Mouse (Mus musculus): ENCODE measurements around the gene Ncs1. TPM values are rescaled to one million over a fixed set of nuclear protein-coding genes. Genes with fewer than 3 reads are reported as not detected.

The Ncs1 gene
- polyA plus RNA-seq, 1 experiment: 58.6 TPM

- Histone ChIP-seq H3K27me3 (ENCODE audit: control insufficient read depth, insufficient read depth, insufficient read length) (no peaks in the 10 kb centered on the region), H3K79me3 (ENCODE audit: low read depth) (no peaks in the 10 kb centered on the region), H3ac (ENCODE audit: control insufficient read depth, insufficient read length, low read depth) (no peak overlapping the region), H3K79me2 (ENCODE audit: control insufficient read depth, insufficient read depth) (no peaks in the 10 kb centered on the region), H3K4me3 (ENCODE audit: insufficient read depth, poor library complexity, severe bottlenecking) (no peak overlapping the region), H3K36me3 (ENCODE audit: control insufficient read depth, insufficient read depth) (no peaks in the 10 kb centered on the region)
- TF ChIP-seq MYOD1 (IDR thresholded peaks at IDR 0.05; ENCODE audit: control insufficient read depth, insufficient read length, low read depth): no peak
- TF ChIP-seq CEBPB (IDR thresholded peaks at IDR 0.05; ENCODE audit: low read depth): no peak
- TF ChIP-seq FOSL1 (IDR thresholded peaks at IDR 0.05; ENCODE audit: insufficient read depth, low read length, poor library complexity, severe bottlenecking): no peak
- no peak for TF ChIP-seq MYOG (IDR thresholded peaks at IDR 0.05; ENCODE audit: control insufficient read depth, extremely low read depth, insufficient read length)
- no peak for TF ChIP-seq MAX (IDR thresholded peaks at IDR 0.05)
- no peak for TF ChIP-seq USF1 (IDR thresholded peaks at IDR 0.05; ENCODE audit: low read depth)
- TF ChIP-seq CTCF (IDR thresholded peaks at IDR 0.05; ENCODE audit: control insufficient read depth, insufficient read depth, insufficient read length): no peak
Observed at GRCm38 (mm10) chr2:31221582-31221981, 24.0 kb upstream of the Ncs1 start.

DNA sequence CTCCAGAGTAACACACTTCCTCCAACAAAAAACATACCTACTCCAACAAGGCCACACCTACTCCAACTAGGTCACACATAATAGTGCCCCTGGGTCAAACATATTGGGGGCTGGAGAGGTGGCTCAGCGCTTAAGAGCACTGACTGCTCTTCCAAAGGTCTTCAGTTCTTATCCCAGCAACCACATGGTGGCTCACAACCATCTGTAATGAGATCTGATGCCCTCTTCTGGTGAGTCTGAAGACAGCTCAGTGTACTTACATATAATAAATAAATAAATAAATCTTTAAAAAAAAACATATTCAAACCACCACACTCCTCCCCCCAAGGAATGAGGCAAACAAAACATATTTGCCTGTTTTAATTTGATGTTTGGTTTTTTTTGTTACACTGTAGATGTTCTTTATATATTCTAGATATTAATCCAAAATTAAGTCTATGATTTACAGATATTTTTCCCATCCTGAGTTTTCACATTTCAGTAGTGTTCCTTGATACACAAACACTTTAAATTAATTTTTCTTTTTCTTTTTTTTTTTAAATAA lies 16.8 kb upstream of the Ncs1 start:
- no peaks in the 10 kb centered on the region for H3K79me3 ChIP-seq (ENCODE audit: low read depth)
- no peak overlapping the region for H3ac ChIP-seq (ENCODE audit: control insufficient read depth, insufficient read length, low read depth)
- no peaks in the 10 kb centered on the region for H3K36me3 ChIP-seq (ENCODE audit: control insufficient read depth, insufficient read depth)
- no peaks in the 10 kb centered on the region for H3K79me2 ChIP-seq (ENCODE audit: control insufficient read depth, insufficient read depth)
- H3K4me3 ChIP-seq (ENCODE audit: insufficient read depth, poor library complexity, severe bottlenecking): no peak overlapping the region
- TF ChIP-seq USF1 (IDR thresholded peaks at IDR 0.05; ENCODE audit: low read depth): no peak
- no peak for TF ChIP-seq MYOG (IDR thresholded peaks at IDR 0.05; ENCODE audit: control insufficient read depth, extremely low read depth, insufficient read length)
- no peak for TF ChIP-seq MYOD1 (IDR thresholded peaks at IDR 0.05; ENCODE audit: control insufficient read depth, insufficient read length, low read depth)
- H3K27me3 ChIP-seq (ENCODE audit: control insufficient read depth, insufficient read depth, insufficient read length): no peaks in the 10 kb centered on the region

DNA sequence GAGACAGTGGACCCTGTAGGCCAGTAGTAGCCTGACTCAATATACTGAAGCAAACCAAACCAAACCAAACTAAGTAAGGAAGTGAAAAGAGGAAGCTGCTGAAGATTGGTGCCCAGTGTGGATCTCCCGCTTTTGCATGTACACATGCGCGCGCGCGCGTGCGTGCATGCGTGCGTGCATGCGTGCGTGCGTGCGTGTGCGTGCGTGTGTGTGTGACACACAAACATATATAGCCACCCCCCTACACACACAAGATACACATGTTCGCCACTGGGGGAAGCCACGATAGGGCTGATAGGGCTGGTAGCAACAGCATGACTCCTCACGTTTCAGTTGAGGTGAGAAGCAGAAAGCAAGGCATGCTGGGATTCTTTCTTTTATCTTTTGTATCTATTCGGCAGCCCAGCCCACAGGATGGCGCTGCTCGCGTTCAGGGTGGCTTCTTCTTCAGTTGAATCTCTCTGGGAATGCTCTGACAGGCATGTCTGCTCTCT lies 6.4 kb upstream of the Ncs1 start:
- Histone ChIP-seq H3K4me3 (ENCODE audit: insufficient read depth, poor library complexity, severe bottlenecking) (no peak overlapping the region), H3K79me2 (ENCODE audit: control insufficient read depth, insufficient read depth) (no peaks in the 10 kb centered on the region), H3K36me3 (ENCODE audit: control insufficient read depth, insufficient read depth) (no peaks in the 10 kb centered on the region), H3K79me3 (ENCODE audit: low read depth) (no peaks in the 10 kb centered on the region), H3ac (ENCODE audit: control insufficient read depth, insufficient read length, low read depth) (peak overlapping the region; percentile 14), H3K27me3 (ENCODE audit: control insufficient read depth, insufficient read depth, insufficient read length) (no peaks in the 10 kb centered on the region)
- TF ChIP-seq USF1 (IDR thresholded peaks at IDR 0.05; ENCODE audit: low read depth) (no peak), CEBPB (IDR thresholded peaks at IDR 0.05; ENCODE audit: low read depth) (no peak), MYOD1 (IDR thresholded peaks at IDR 0.05; ENCODE audit: control insufficient read depth, insufficient read length, low read depth) (no peak), FOSL1 (IDR thresholded peaks at IDR 0.05; ENCODE audit: insufficient read depth, low read length, poor library complexity, severe bottlenecking) (no peak), CTCF (IDR thresholded peaks at IDR 0.05; ENCODE audit: control insufficient read depth, insufficient read depth, insufficient read length) (peak; percentile 10), MYOG (IDR thresholded peaks at IDR 0.05; ENCODE audit: control insufficient read depth, extremely low read depth, insufficient read length) (no peak), MAX (IDR thresholded peaks at IDR 0.05) (no peak)

- Histone ChIP-seq H3K4me3 (ENCODE audit: insufficient read depth, poor library complexity, severe bottlenecking) (no peak overlapping the region), H3K79me3 (ENCODE audit: low read depth) (no peaks in the 10 kb centered on the region), H3K36me3 (ENCODE audit: control insufficient read depth, insufficient read depth) (no peaks in the 10 kb centered on the region), H3K27me3 (ENCODE audit: control insufficient read depth, insufficient read depth, insufficient read length) (no peaks in the 10 kb centered on the region), H3K79me2 (ENCODE audit: control insufficient read depth, insufficient read depth) (no peaks in the 10 kb centered on the region), H3ac (ENCODE audit: control insufficient read depth, insufficient read length, low read depth) (no peak overlapping the region)
- TF ChIP-seq CEBPB (IDR thresholded peaks at IDR 0.05; ENCODE audit: low read depth): peak; percentile 17
- TF ChIP-seq USF1 (IDR thresholded peaks at IDR 0.05; ENCODE audit: low read depth): no peak
- TF ChIP-seq MYOD1 (IDR thresholded peaks at IDR 0.05; ENCODE audit: control insufficient read depth, insufficient read length, low read depth): peak; percentile 11
- TF ChIP-seq MYOG (IDR thresholded peaks at IDR 0.05; ENCODE audit: control insufficient read depth, extremely low read depth, insufficient read length): no peak
- TF ChIP-seq FOSL1 (IDR thresholded peaks at IDR 0.05; ENCODE audit: insufficient read depth, low read length, poor library complexity, severe bottlenecking): no peak
- no peak for TF ChIP-seq CTCF (IDR thresholded peaks at IDR 0.05; ENCODE audit: control insufficient read depth, insufficient read depth, insufficient read length)
- TF ChIP-seq MAX (IDR thresholded peaks at IDR 0.05): peak; percentile 36
Observed at GRCm38 (mm10) chr2:31239833-31240232, 5.8 kb upstream of the Ncs1 start.

- no peaks in the 10 kb centered on the region for H3K27me3 ChIP-seq (ENCODE audit: control insufficient read depth, insufficient read depth, insufficient read length)
- H3ac ChIP-seq (ENCODE audit: control insufficient read depth, insufficient read length, low read depth): no peak overlapping the region
- H3K79me3 ChIP-seq (ENCODE audit: low read depth): peaks cover 4% of the 10 kb centered on the region
- peaks cover 7% of the 10 kb centered on the region for H3K79me2 ChIP-seq (ENCODE audit: control insufficient read depth, insufficient read depth)
- TF ChIP-seq CEBPB (IDR thresholded peaks at IDR 0.05; ENCODE audit: low read depth): no peak
- no peak for TF ChIP-seq MYOD1 (IDR thresholded peaks at IDR 0.05; ENCODE audit: control insufficient read depth, insufficient read length, low read depth)
- TF ChIP-seq USF1 (IDR thresholded peaks at IDR 0.05; ENCODE audit: low read depth): no peak
- no peak for TF ChIP-seq FOSL1 (IDR thresholded peaks at IDR 0.05; ENCODE audit: insufficient read depth, low read length, poor library complexity, severe bottlenecking)
- no peak for TF ChIP-seq CTCF (IDR thresholded peaks at IDR 0.05; ENCODE audit: control insufficient read depth, insufficient read depth, insufficient read length)
- no peak for TF ChIP-seq MYOG (IDR thresholded peaks at IDR 0.05; ENCODE audit: control insufficient read depth, extremely low read depth, insufficient read length)
- TF ChIP-seq MAX (IDR thresholded peaks at IDR 0.05): no peak
- H3K36me3 ChIP-seq (ENCODE audit: control insufficient read depth, insufficient read depth): no peaks in the 10 kb centered on the region
- no peak overlapping the region for H3K4me3 ChIP-seq (ENCODE audit: insufficient read depth, poor library complexity, severe bottlenecking)
Observed at GRCm38 (mm10) chr2:31241639-31242038, 4.0 kb upstream of the Ncs1 start.

DNA sequence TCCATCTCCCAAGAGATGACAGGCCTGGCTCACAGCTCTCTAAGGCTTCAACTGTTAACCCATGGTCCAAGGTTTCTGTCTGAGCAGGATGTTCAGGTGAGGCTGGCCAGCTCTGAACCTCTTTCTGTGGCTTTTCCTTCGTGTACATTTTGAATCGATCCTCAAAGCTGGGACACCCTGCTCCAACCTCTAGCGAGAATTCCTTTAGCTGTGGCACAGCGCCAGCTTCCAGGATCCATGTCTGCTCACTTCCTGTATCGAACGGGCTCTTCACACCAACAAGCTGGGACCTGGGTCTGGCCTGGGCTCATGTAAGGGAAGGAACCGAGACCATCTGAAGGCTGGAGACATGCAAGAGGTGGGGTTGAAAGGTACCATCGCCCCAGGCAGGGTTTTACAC lies 1.4 kb upstream of the Ncs1 start:
- no peak overlapping the region for H3ac ChIP-seq (ENCODE audit: control insufficient read depth, insufficient read length, low read depth)
- peaks cover 32% of the 10 kb centered on the region for H3K79me2 ChIP-seq (ENCODE audit: control insufficient read depth, insufficient read depth)
- H3K27me3 ChIP-seq (ENCODE audit: control insufficient read depth, insufficient read depth, insufficient read length): no peaks in the 10 kb centered on the region
- H3K4me3 ChIP-seq (ENCODE audit: insufficient read depth, poor library complexity, severe bottlenecking): no peak overlapping the region
- peaks cover 14% of the 10 kb centered on the region for H3K36me3 ChIP-seq (ENCODE audit: control insufficient read depth, insufficient read depth)
- peaks cover 30% of the 10 kb centered on the region for H3K79me3 ChIP-seq (ENCODE audit: low read depth)
- no peak for TF ChIP-seq MYOD1 (IDR thresholded peaks at IDR 0.05; ENCODE audit: control insufficient read depth, insufficient read length, low read depth)
- no peak for TF ChIP-seq MAX (IDR thresholded peaks at IDR 0.05)
- no peak for TF ChIP-seq USF1 (IDR thresholded peaks at IDR 0.05; ENCODE audit: low read depth)
- TF ChIP-seq MYOG (IDR thresholded peaks at IDR 0.05; ENCODE audit: control insufficient read depth, extremely low read depth, insufficient read length): no peak

Measured in C2C12 (cell line).